Mouse (Mus musculus) naive thymus-derived CD4-positive, alpha-beta T cell, adult 5 months (primary cell): Measurements from ENCODE around the gene Gm17535. TPM values are rescaled to one million over a fixed set of nuclear protein-coding genes. Genes with fewer than 3 reads are reported as not detected.

Source experiments
- polyA plus RNA-seq: library from polyadenylated mRNA; unstranded; fragments of 100-300 nt; shearing (Covaris generic); gene quantifications from one replicate; pipeline ENCODE4 v1.2.1, GENCODE M21; 2017

Gene Gm17535
- not detected for polyA plus RNA-seq

DNA sequence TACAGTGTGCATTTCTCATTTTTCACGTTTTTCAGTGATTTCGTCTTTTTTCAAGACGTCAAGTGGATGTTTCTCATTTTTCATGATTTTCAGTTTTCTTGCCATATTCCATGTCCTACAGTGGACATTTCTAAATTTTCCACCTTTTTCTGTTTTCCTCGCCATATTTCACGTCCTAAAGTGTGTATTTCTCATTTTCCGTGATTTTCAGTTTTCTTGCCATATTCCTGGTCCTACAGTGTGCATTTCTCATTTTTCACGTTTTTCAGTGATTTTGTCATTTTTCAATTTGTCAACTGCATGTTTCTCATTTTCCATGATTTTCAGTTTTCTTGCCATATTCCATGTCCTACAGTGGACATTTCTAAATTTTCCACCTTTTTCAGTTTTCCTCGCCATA, at the start of gene Gm17535:
Gene Gm17535, plus strand, starts transcription at position 301 of the 400 bp plus-strand sequence.

DNA sequence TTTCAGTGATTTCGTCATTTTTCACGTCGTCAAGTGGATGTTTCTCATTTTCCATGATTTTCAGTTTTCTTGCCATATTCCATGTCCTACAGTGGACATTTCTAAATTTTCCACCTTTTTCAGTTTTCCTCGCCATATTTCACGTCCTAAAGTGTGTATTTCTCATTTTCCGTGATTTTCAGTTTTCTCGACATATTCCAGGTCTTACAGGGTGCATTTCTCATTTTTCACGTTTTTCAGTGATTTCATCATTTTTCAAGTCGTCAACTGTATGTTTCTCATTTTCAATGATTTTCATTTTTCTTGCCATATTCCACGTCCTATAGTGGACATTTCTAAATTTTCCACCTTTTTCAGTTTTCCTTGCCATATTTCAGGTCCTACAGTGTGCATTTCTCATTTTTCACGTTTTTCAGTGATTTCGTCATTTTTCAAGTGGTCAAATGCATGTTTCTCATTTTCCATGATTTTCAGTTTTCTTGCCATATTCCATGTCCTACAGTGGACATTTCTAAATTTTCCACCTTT, 33.9 kb upstream of the Gm17535 start, which contains the start of gene Gm10722:
Gene Gm10722, plus strand, starts transcription at position 478 of the 528 bp plus-strand sequence.

DNA sequence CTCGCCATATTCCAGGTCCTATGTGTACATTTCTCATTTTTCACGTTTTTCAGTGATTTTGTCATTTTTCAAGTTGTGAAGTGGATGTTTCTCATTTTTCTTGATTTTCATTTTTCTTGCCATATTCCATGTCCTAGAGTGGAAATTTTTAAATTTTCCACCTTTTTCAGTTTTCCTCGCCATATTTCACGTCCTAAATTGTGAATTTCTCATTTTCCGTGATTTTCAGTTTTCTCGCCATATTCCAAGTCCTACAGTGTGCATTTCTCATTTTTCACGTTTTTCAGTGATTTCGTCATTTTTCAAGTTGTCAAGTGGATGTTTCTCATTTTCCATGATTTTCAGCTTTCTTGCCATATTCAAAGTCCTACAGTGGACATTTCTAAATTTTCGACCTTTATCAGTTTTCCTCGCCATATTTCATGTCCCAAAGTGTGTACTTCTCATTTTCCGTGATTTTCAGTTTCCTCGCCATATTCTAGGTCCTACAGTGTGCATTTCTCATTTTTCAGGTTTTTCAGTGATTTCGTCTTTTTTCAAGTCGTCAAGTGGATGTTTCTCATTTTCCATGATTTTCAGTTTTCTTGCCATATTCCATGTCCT, 31.5 kb upstream of the Gm17535 start, which contains the start of gene Gm11168:
Gene Gm11168, plus strand, starts transcription at position 553 of the 603 bp plus-strand sequence.

DNA sequence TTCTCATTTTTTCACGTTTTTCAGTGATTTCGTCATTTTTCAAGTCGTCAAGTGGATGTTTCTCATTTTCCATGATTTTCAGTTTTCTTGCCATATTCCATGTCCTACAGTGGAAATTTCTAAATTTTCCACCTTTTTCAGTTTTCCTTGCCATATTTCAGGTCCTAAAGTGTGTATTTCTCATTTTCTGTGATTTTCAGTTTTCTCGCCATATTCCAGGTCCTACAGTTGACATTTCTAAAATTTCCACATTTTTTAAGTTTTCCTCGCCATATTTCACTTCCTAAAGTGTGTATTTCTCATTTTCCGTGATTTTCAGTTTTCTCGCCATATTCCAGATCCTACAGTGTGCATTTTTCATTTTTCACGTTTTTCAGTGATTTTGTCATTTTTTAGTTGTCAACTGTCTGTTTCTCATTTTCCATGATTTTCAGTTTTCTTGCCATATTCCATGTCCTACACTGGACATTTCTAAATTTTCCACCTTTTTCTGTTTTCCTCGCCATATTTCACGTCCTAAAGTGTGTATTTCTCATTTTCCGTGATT, 21.6 kb upstream of the Gm17535 start, which contains the start of gene Gm10721:
Gene Gm10721, plus strand, starts transcription at position 408 of the 547 bp plus-strand sequence.

GRCm38 (mm10) chr9:3015354-3015753, 19.0 kb upstream of the Gm17535 start, which contains the start of gene Gm10720:
Gene Gm10720, plus strand, starts transcription at chr9:3015654.

DNA sequence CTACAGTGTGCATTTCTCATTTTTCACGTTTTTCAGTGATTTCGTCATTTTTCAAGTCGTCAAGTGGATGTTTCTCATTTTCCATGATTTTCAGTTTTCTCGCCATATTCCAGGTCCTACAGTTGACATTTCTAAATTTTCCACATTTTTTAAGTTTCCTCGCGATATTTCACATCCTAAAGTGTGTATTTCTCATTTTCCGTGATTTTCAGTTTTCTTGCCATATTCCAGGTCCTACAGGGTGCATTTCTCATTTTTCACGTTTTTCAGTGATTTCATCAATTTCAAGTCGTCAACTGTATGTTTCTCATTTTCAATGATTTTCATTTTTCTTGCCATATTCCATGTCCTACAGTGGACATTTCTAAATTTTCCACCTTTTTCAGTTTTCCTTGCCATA, 17.3 kb upstream of the Gm17535 start, which contains the start of gene Gm10719:
Gene Gm10719, plus strand, starts transcription at position 301 of the 400 bp plus-strand sequence.

DNA sequence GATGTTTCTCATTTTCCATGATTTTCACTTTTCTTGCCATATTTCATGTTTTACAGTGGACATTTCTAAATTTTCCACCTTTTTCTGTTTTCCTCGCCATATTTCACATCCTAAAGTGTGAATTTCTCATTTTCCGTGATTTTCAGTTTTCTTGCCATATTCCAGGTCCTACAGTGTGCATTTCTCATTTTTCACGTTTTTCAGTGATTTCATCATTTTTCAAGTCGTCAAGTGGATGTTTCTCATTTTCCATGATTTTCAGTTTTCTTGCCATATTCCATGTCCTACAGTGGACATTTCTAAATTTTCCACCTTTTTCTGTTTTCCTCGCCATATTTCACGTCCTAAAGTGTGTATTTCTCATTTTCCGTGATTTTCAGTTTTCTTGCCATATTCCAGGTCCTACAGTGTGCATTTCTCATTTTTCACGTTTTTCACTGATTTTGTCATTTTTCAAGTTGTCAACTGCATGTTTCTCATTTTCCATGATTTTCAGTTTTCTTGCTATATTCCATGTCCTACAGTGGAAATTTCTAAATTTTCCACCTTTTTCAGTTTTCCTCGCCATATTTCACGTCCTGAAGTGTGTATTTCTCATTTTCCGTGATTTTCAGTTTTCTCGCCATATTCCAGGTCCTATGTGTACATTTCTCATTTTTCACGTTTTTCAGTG, 11.0 kb upstream of the Gm17535 start, which contains the start of gene Gm10718:
Gene Gm10718, plus strand, starts transcription at position 236 of the 673 bp plus-strand sequence.

DNA sequence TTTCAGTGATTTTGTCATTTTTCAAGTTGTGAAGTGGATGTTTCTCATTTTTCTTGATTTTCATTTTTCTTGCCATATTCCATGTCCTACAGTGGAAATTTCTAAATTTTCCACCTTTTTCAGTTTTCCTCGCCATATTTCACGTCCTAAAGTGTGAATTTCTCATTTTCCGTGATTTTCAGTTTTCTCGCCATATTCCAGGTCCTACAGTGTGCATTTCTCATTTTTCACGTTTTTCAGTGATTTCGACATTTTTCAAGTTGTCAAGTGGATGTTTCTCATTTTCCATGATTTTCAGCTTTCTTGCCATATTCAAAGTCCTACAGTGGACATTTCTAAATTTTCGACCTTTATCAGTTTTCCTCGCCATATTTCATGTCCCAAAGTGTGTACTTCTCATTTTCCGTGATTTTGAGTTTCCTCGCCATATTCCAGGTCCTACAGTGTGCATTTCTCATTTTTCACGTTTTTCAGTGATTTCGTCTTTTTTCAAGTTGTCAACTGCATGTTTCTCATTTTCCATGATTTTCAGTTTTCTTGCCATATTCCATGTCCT, 9.4 kb upstream of the Gm17535 start, which contains the start of gene Gm10717:
Gene Gm10717, plus strand, starts transcription at position 506 of the 556 bp plus-strand sequence.

GRCm38 (mm10) chr9:3036577-3036976, 2.2 kb downstream of the Gm17535 start, which contains the start of gene Gm10715:
Gene Gm10715, plus strand, starts transcription at chr9:3036877.

Other genes with a start within 250 kb of the Gm17535 start
- 2.1 TPM for gene Gm10722, start 33.7 kb upstream of the Gm17535 start, polyA plus RNA-seq
- 9.0 TPM for gene Gm11168, start 31.3 kb upstream of the Gm17535 start, polyA plus RNA-seq
- gene Gm10721, start 21.5 kb upstream of the Gm17535 start, polyA plus RNA-seq = not detected
- not detected for gene Gm10720, start 18.9 kb upstream of the Gm17535 start, polyA plus RNA-seq
- gene Gm10719, start 17.2 kb upstream of the Gm17535 start, polyA plus RNA-seq = 9.3 TPM
- 6.2 TPM for gene Gm10718, start 11.1 kb upstream of the Gm17535 start, polyA plus RNA-seq
- 18.8 TPM for gene Gm10717, start 9.2 kb upstream of the Gm17535 start, polyA plus RNA-seq
- 0.61 TPM for gene Gm10715, start 2.3 kb downstream of the Gm17535 start, polyA plus RNA-seq